Mouse (Mus musculus) adrenal gland, adult 10 weeks (tissue): ENCODE measurements around the gene Prpf3. TPM values are rescaled to one million over a fixed set of nuclear protein-coding genes. Genes with fewer than 3 reads are reported as not detected.

Source experiments
- polyA plus RNA-seq: library from polyadenylated mRNA; stranded (reverse); fragments of 350-450 nt; fragmentation: Illumina TruSeq; extraction: RNeasy Lipid Tissue Mini Kit (QIAGEN cat#74804); gene quantifications from one replicate; pipeline ENCODE4 v1.2.3, GENCODE M21; 2014; ENCODE audit warnings: low read depth, low replicate concordance

Prpf3 gene
- 31.8 TPM for polyA plus RNA-seq

GRCm38 (mm10) chr3:95855502-95856089 is at the start of gene Prpf3:
Prpf3 (minus strand) TSS chr3:95855885.

GRCm38 (mm10) chr3:95904568-95904967 is 48.9 kb upstream of the Prpf3 start, which contains the start of gene Car14:
Car14 (minus strand) TSS chr3:95904691.

GRCm38 (mm10) chr3:95893606-95894316 is 38.1 kb upstream of the Prpf3 start, which contains the start of gene Aph1a:
Aph1a (plus strand) TSS chr3:95893969.

GRCm38 (mm10) chr3:95891211-95892065 is 35.8 kb upstream of the Prpf3 start, which contains the start of gene BC028528:
BC028528 (minus strand) TSS chr3:95892005.

GRCm38 (mm10) chr3:95881979-95882815 is 26.5 kb upstream of the Prpf3 start, which contains the start of gene Ciart:
Ciart (minus strand) TSS chr3:95882251.

GRCm38 (mm10) chr3:95871392-95871867 is 15.7 kb upstream of the Prpf3 start, which contains the start of gene Mrps21:
Mrps21 (minus strand) TSS chr3:95871519.

GRCm38 (mm10) chr3:95818571-95819288 is 37.0 kb downstream of the Prpf3 start, which contains the start of gene Rprd2:
Rprd2 (minus strand) TSS chr3:95818863.

Other genes with a start within 250 kb of the Prpf3 start
- 70.2 TPM for gene Ensa, start 230.9 kb downstream of the Prpf3 start, polyA plus RNA-seq
- 456 TPM for gene Mcl1, start 197.1 kb downstream of the Prpf3 start, polyA plus RNA-seq
- 0.47 TPM for gene Adamtsl4, start 168.0 kb downstream of the Prpf3 start, polyA plus RNA-seq
- 34.2 TPM for gene Ecm1, start 116.3 kb downstream of the Prpf3 start, polyA plus RNA-seq
- 17.7 TPM for gene Tars2, start 95.7 kb downstream of the Prpf3 start, polyA plus RNA-seq
- 43.9 TPM for gene Rprd2, start 37.0 kb downstream of the Prpf3 start, polyA plus RNA-seq
- gene Mrps21, start 15.6 kb upstream of the Prpf3 start, polyA plus RNA-seq: 39.8 TPM
- gene Ciart, start 26.4 kb upstream of the Prpf3 start, polyA plus RNA-seq: 0.29 TPM
- 46.0 TPM for gene BC028528, start 36.1 kb upstream of the Prpf3 start, polyA plus RNA-seq
- gene Aph1a, start 38.1 kb upstream of the Prpf3 start, polyA plus RNA-seq: 33.4 TPM
- 5.4 TPM for gene Car14, start 48.8 kb upstream of the Prpf3 start, polyA plus RNA-seq
- gene Anp32e, start 73.4 kb upstream of the Prpf3 start, polyA plus RNA-seq: 188 TPM
- gene Plekho1, start 140.1 kb upstream of the Prpf3 start, polyA plus RNA-seq: 5.4 TPM
- gene Vps45, start 202.6 kb upstream of the Prpf3 start, polyA plus RNA-seq: 74.0 TPM
- gene Otud7b, start 248.6 kb upstream of the Prpf3 start, polyA plus RNA-seq: 26.7 TPM